Mouse (Mus musculus) naive thymus-derived CD4-positive, alpha-beta T cell, adult 5 months (primary cell): ENCODE data around the gene Krt14. TPM values are rescaled to one million over a fixed set of nuclear protein-coding genes. Genes with fewer than 3 reads are reported as not detected.

Source experiments
- polyA plus RNA-seq: library from polyadenylated mRNA; unstranded; fragments of 100-300 nt; shearing (Covaris generic); gene quantifications from one replicate; pipeline ENCODE4 v1.2.1, GENCODE M21; 2017

The Krt14 gene
- not detected for polyA plus RNA-seq

GRCm38 (mm10) chr11:100207498-100207897, at the start of gene Krt14:
Gene Krt14, minus strand, starts transcription at chr11:100207548.

DNA sequence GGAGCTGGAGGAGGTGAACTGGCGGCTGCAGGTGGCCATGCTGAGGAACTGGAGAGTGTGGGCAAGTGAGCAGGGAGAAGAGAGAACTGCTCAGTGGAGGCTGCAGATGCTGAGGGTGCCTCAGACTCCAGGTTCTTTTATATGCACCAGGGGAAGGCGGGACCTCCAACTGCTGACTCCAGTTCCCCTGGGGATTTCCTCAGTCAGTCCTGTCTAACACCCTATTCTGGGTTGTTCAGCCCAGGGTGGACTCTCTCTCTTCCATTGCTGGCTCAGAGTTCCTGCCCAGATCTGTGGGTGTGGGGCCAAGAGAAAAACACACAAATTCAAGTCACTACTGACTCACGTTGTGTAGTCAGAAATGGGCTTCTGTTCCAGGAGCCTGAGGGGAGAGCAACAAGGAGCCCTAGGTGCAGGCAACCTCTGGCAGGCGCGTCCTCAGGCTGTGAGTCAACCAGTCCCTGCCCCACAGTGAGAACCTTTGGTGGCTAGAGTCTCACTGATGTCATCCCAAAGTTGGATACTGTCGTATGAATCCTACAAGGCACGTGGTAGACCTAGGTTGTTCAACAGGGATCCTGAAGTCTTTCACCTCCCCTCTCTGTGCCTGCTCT, 41.6 kb upstream of the Krt14 start, which contains the start of gene Krt16:
TSS of gene Krt16 (minus strand) at position 51 of the 614 bp plus-strand sequence.

DNA sequence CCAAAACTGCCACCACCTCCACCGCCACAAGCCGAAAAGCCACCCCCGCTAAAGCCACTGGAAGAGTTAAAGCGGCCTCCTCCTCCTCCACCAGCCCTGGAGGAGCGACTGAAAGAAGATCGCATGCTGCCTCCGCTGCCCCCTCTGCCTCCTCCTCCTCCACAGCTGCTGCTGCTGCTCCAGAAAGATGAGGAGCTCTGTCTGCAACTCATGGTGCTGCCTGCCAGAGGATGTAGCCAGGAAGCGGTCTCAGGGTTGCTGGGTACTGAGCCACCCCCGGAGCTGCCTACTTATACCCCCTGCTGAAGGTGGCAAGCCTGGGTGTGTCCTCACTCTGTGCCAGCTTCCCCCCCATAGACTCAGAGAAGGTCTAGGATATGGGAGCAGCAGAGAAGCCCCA, 14.4 kb downstream of the Krt14 start, which contains the start of gene Krt9:
TSS of gene Krt9 (minus strand) at position 255 of the 400 bp plus-strand sequence.

Other genes with a start within 250 kb of the Krt14 start
- gene Krtap29-1, start 228.5 kb downstream of the Krt14 start, polyA plus RNA-seq, result not detected
- gene Krtap16-1, start 221.0 kb downstream of the Krt14 start, polyA plus RNA-seq, result not detected
- gene Krtap17-1, start 213.6 kb downstream of the Krt14 start, polyA plus RNA-seq, result not detected
- not detected for gene Krt33a, start 191.3 kb downstream of the Krt14 start, polyA plus RNA-seq
- gene Krt33b, start 177.7 kb downstream of the Krt14 start, polyA plus RNA-seq, result not detected
- gene Krt34, start 166.0 kb downstream of the Krt14 start, polyA plus RNA-seq, result not detected
- not detected for gene Krt31, start 157.0 kb downstream of the Krt14 start, polyA plus RNA-seq
- not detected for gene Krt32, start 119.3 kb downstream of the Krt14 start, polyA plus RNA-seq
- not detected for gene Krt35, start 111.3 kb downstream of the Krt14 start, polyA plus RNA-seq
- not detected for gene Krt36, start 101.9 kb downstream of the Krt14 start, polyA plus RNA-seq
- gene Krt13, start 86.0 kb downstream of the Krt14 start, polyA plus RNA-seq, result not detected
- gene Krt15, start 71.6 kb downstream of the Krt14 start, polyA plus RNA-seq, result not detected
- gene Krt19, start 58.9 kb downstream of the Krt14 start, polyA plus RNA-seq, result not detected
- gene Krt9, start 14.3 kb downstream of the Krt14 start, polyA plus RNA-seq, result not detected
- gene Krt16, start 41.4 kb upstream of the Krt14 start, polyA plus RNA-seq, result not detected
- not detected for gene Krt17, start 53.5 kb upstream of the Krt14 start, polyA plus RNA-seq
- not detected for gene Krt42, start 62.3 kb upstream of the Krt14 start, polyA plus RNA-seq
- gene Eif1, start 112.3 kb upstream of the Krt14 start, polyA plus RNA-seq, result 4,878 TPM
- gene Gast, start 126.9 kb upstream of the Krt14 start, polyA plus RNA-seq, result not detected
- not detected for gene Hap1, start 148.6 kb upstream of the Krt14 start, polyA plus RNA-seq
- 7.5 TPM for gene Jup, start 190.2 kb upstream of the Krt14 start, polyA plus RNA-seq
- gene P3h4, start 207.3 kb upstream of the Krt14 start, polyA plus RNA-seq, result not detected
- not detected for gene Fkbp10, start 208.1 kb upstream of the Krt14 start, polyA plus RNA-seq
- gene Nt5c3b, start 234.3 kb upstream of the Krt14 start, polyA plus RNA-seq, result 116 TPM
- gene Klhl10, start 234.4 kb upstream of the Krt14 start, polyA plus RNA-seq, result not detected